Mouse (Mus musculus) MEL (cell line): ENCODE measurements around the gene 4930568D16Rik. TPM values are rescaled to one million over a fixed set of nuclear protein-coding genes. Genes with fewer than 3 reads are reported as not detected.
A peak's percentile ranks its signal among the peaks of the same experiment; 100 is the strongest.

Experiments
- DNase-seq: peaks from one replicate; pipeline ENCODE4 v3.0.0; 2011; ENCODE audit warnings: low read depth, low spot score
- H3K27ac ChIP-seq: 2 replicates; pipeline ENCODE4 v1.5.1; 2012; ENCODE audit warnings: low read depth, mild to moderate bottlenecking, control low read depth, low read length, moderate library complexity; ENCODE audit not compliant: control insufficient read depth
- H3K27me3 ChIP-seq, 2 experiments: fragments of 150-350 bp in 1 of 2; sonication (generic) in 1 of 2; 2 replicates each; pipeline ENCODE4 v1.6.1; 2012; ENCODE audit warnings: low read length in 2 of 2, mild to moderate bottlenecking in 2 of 2, improper control_type of control experiment in 1 of 2, moderate library complexity in 1 of 2; ENCODE audit not compliant: insufficient read depth in 2 of 2, control insufficient read depth in 1 of 2
- H3K36me3 ChIP-seq, 2 experiments: 2 replicates each; pipeline ENCODE4 v1.6.1; 2012 to 2014; ENCODE audit warnings: low read length in 2 of 2, improper control_type of control experiment in 1 of 2, inconsistent platforms in 1 of 2, mild to moderate bottlenecking in 1 of 2; ENCODE audit not compliant: insufficient read depth in 2 of 2, control insufficient read depth in 1 of 2
- H3K4me1 ChIP-seq, 2 experiments: fragments of 150-350 bp in 1 of 2; sonication (generic) in 1 of 2; 2 replicates each; pipeline ENCODE4 v1.6.1; 2012; ENCODE audit warnings: low read length in 2 of 2, improper control_type of control experiment in 1 of 2, mild to moderate bottlenecking in 1 of 2; ENCODE audit not compliant: insufficient read depth in 2 of 2, control insufficient read depth in 1 of 2
- H3K4me3 ChIP-seq, 2 experiments: fragments of 150-350 bp in 1 of 2; sonication (generic) in 1 of 2; 2 replicates each; pipeline ENCODE4 v1.5.1; 2012; ENCODE audit warnings: low read depth in 2 of 2, low read length in 2 of 2, mild to moderate bottlenecking in 2 of 2, moderate library complexity in 2 of 2, control low read depth in 1 of 2, improper control_type of control experiment in 1 of 2; ENCODE audit not compliant: control insufficient read depth in 1 of 2, insufficient read depth in 1 of 2
- H3K79me2 ChIP-seq: 2 replicates; pipeline ENCODE4 v1.6.1; 2012; ENCODE audit warnings: mild to moderate bottlenecking, low read length, moderate library complexity; ENCODE audit not compliant: control insufficient read depth, poor library complexity, insufficient read depth
- H3K9ac ChIP-seq: 2 replicates; pipeline ENCODE4 v1.6.1; 2012; ENCODE audit warnings: low read depth, mild to moderate bottlenecking, control low read depth, low read length, moderate library complexity; ENCODE audit not compliant: control insufficient read depth, poor library complexity, severe bottlenecking
- H3K9me3 ChIP-seq: fragments of 150-350 bp; sonication (generic); replicated peaks from 2 replicates; pipeline ENCODE4 v1.6.1; 2012; ENCODE audit warnings: mild to moderate bottlenecking, low read length, improper control_type of control experiment, moderate library complexity; ENCODE audit not compliant: insufficient read depth
- E2F4 ChIP-seq: IDR thresholded peaks from 2 replicates; pipeline ENCODE4 v1.6.1; 2011; ENCODE audit warnings: low read depth, low read length, improper control_type of control experiment, borderline replicate concordance
- EP300 ChIP-seq, 2 experiments: IDR thresholded peaks; 2 replicates each; pipeline ENCODE4 v1.6.1; 2011; ENCODE audit warnings: improper control_type of control experiment in 2 of 2, low read length in 2 of 2, low read depth in 1 of 2, mild to moderate bottlenecking in 1 of 2
- ETS1 ChIP-seq: IDR thresholded peaks from 2 replicates; pipeline ENCODE4 v1.6.1; 2012; ENCODE audit warnings: low read depth, mild to moderate bottlenecking, inconsistent platforms, low read length, improper control_type of control experiment, moderate library complexity
- GABPA ChIP-seq: IDR thresholded peaks from 2 replicates; pipeline ENCODE4 v1.6.1; 2012; ENCODE audit warnings: low read depth, mild to moderate bottlenecking, inconsistent platforms, low read length, improper control_type of control experiment, moderate library complexity
- GATA1 ChIP-seq: IDR thresholded peaks from 2 replicates; pipeline ENCODE4 v1.6.1; 2011; ENCODE audit warnings: low read depth, low read length, improper control_type of control experiment
- MAFK ChIP-seq: IDR thresholded peaks from 2 replicates; pipeline ENCODE4 v1.6.1; 2011; ENCODE audit warnings: low read depth, mild to moderate bottlenecking, low read length, improper control_type of control experiment, borderline replicate concordance
- MAZ ChIP-seq: IDR thresholded peaks from 2 replicates; pipeline ENCODE4 v1.6.1; 2012; ENCODE audit warnings: low read depth, mild to moderate bottlenecking, inconsistent platforms, low read length, improper control_type of control experiment
- MXI1 ChIP-seq: IDR thresholded peaks from 2 replicates; pipeline ENCODE4 v1.6.1; 2011; ENCODE audit warnings: mild to moderate bottlenecking, low read depth, low read length, improper control_type of control experiment
- NELFE ChIP-seq: IDR thresholded peaks from 2 replicates; pipeline ENCODE4 v1.6.1; 2011; ENCODE audit warnings: low read depth, low read length, improper control_type of control experiment
- NRF1 ChIP-seq: IDR thresholded peaks from 2 replicates; pipeline ENCODE4 v1.6.1; 2014; ENCODE audit warnings: low read depth, mild to moderate bottlenecking, inconsistent platforms, low read length, improper control_type of control experiment, moderate library complexity; ENCODE audit not compliant: poor library complexity, insufficient read depth, severe bottlenecking
- POLR2AphosphoS5 ChIP-seq: IDR thresholded peaks from 2 replicates; pipeline ENCODE4 v1.6.1; 2012; ENCODE audit warnings: low read depth, borderline replicate concordance, mild to moderate bottlenecking, inconsistent platforms, low read length, moderate library complexity, mixed read lengths
- RCOR1 ChIP-seq: IDR thresholded peaks from 2 replicates; pipeline ENCODE4 v1.6.1; 2012; ENCODE audit warnings: low read depth, mild to moderate bottlenecking, inconsistent platforms, low read length, improper control_type of control experiment
- SMC3 ChIP-seq: IDR thresholded peaks from 2 replicates; pipeline ENCODE4 v1.6.1; 2011; ENCODE audit warnings: low read depth, low read length, improper control_type of control experiment
- TAL1 ChIP-seq: IDR thresholded peaks from 2 replicates; pipeline ENCODE4 v1.6.1; 2012; ENCODE audit warnings: mild to moderate bottlenecking, inconsistent platforms, low read length, moderate library complexity, mixed read lengths
- TBP ChIP-seq: IDR thresholded peaks from 2 replicates; pipeline ENCODE4 v1.8.0; 2011; ENCODE audit warnings: low read depth, low read length, improper control_type of control experiment
- TCF12 ChIP-seq: IDR thresholded peaks from 2 replicates; pipeline ENCODE4 v1.6.1; 2014; ENCODE audit warnings: low read depth, mild to moderate bottlenecking, inconsistent platforms, low read length, improper control_type of control experiment, moderate library complexity
- UBTF ChIP-seq: IDR thresholded peaks from 2 replicates; pipeline ENCODE4 v1.6.1; 2012; ENCODE audit warnings: low read depth, mild to moderate bottlenecking, inconsistent platforms, low read length, improper control_type of control experiment, moderate library complexity, borderline replicate concordance; ENCODE audit not compliant: insufficient read depth
- ZKSCAN1 ChIP-seq: IDR thresholded peaks from 2 replicates; pipeline ENCODE4 v1.6.1; 2012; ENCODE audit warnings: low read depth, mild to moderate bottlenecking, inconsistent platforms, low read length, improper control_type of control experiment, moderate library complexity
- polyA plus RNA-seq, 2 experiments: library from polyadenylated mRNA; stranded (reverse) in 1 of 2; unstranded in 1 of 2; fragments of >175 nt in 1 of 2; fragments of >200 nt in 1 of 2; gene quantifications; 2 replicates each; pipeline versions ENCODE4 v1.2.1 to v1.2.4; 2012; ENCODE audit warnings: low replicate concordance in 2 of 2, low read depth in 1 of 2; ENCODE audit not compliant: insufficient read length in 2 of 2, insufficient read depth in 1 of 2, missing spikeins in 1 of 2
- total RNA-seq: library from RNA; depleted of rRNA; stranded (reverse); fragments of 300-350 nt; gene quantifications from 2 replicates; pipeline ENCODE4 v1.2.3, GENCODE M21; 2012

4930568D16Rik gene
- total and polyA plus RNA-seq, 3 experiments: not detected

GRCm38 (mm10) chr2:35331205-35331604, 36.3 kb downstream of the 4930568D16Rik start:
- Histone ChIP-seq H3K9me3 (no peaks in the 10 kb centered on the region), H3K27ac (no peak overlapping the region)

DNA sequence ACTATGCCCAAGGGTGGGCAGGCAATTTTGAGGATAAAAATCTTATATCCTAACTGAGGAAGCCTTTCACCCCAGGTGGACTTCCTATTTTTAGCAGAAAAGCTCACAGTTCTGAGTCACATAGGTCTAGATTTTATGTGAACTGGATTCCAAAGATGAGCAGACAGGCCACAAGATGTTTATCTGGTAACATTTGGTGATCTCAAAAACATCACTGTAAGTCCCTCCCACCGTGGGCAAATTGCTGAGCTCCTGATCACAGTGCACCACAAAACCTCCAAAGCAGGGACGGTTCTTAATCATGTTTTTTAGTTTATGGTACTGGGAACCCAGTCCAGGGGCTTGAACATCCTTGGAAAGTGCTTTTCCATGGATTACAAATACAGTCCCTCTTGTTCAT, 38.5 kb downstream of the 4930568D16Rik start:
- H3K79me2 ChIP-seq: peaks cover 4% of the 10 kb centered on the region; the same call in 1 of the 2 replicates
- H3K27me3 ChIP-seq: no peaks in the 10 kb centered on the region
- H3K27ac ChIP-seq: peak overlapping the region; percentile 55; the same call in 1 of the 2 replicates
- H3K9me3 ChIP-seq: no peaks in the 10 kb centered on the region
- H3K4me1 ChIP-seq: peaks cover 27 to 38% of the 10 kb centered on the region in 2 experiments
- no peak for TF ChIP-seq POLR2AphosphoS5
- TF ChIP-seq TCF12: 0 out of 2 replicates have a peak, but pooled peaks have one; percentile 4
- 0 out of 2 replicates have a peak, but pooled peaks have one; percentile 8 for TF ChIP-seq MXI1
- no peak for TF ChIP-seq MAZ
- no peak for TF ChIP-seq E2F4
- H3K9ac ChIP-seq: no peak overlapping the region
- no peak for DNase-seq
- H3K36me3 ChIP-seq: peaks cover 0 to 58% of the 10 kb centered on the region in 2 experiments; a peak in 2 of 4 replicates
- no peak overlapping the region for H3K4me3 ChIP-seq

More at GRCm38 (mm10) chr2:35331205-35331604, 36.3 kb downstream of the 4930568D16Rik start:
- H3K9ac ChIP-seq: no peak overlapping the region
- no peak for TF ChIP-seq GATA1
- no peak for TF ChIP-seq ZKSCAN1
- TF ChIP-seq NELFE: no peak
- no peak for TF ChIP-seq TAL1
- TF ChIP-seq UBTF: no peak
- TF ChIP-seq POLR2AphosphoS5: no peak
- TF ChIP-seq TCF12: no peak
- TF ChIP-seq RCOR1: no peak
- no peak for DNase-seq
- peaks cover 29 to 45% of the 10 kb centered on the region in 2 experiments for H3K4me1 ChIP-seq
- H3K4me3 ChIP-seq: no peak overlapping the region
- H3K79me2 ChIP-seq: peaks cover 6% of the 10 kb centered on the region
- no peaks in the 10 kb centered on the region for H3K27me3 ChIP-seq
- peaks cover 0 to 69% of the 10 kb centered on the region in 2 experiments; a peak in 2 of 4 replicates for H3K36me3 ChIP-seq

GRCm38 (mm10) chr2:35328064-35328792, 39.3 kb downstream of the 4930568D16Rik start:
- peak overlapping the region; percentile 75 for H3K27ac ChIP-seq

More at GRCm38 (mm10) chr2:35328064-35328792, 39.3 kb downstream of the 4930568D16Rik start:
- TF ChIP-seq GATA1 (0 out of 2 replicates have a peak, but pooled peaks have one; percentile 5), EP300 (IDR thresholded peaks at IDR 0.05; ENCODE audit: low read depth in 1 of 2, low read length in 2 of 2) (no peak), MAFK (no peak), TBP (0 out of 2 replicates have a peak, but pooled peaks have one; percentile 5), GABPA (no peak), MAZ (no peak), NRF1 (no peak), TAL1 (no peak), SMC3 (no peak), ETS1 (no peak)
- DNase-seq: no peak
- peak overlapping the region; percentile 50 to 69 for H3K4me3 ChIP-seq
- no peaks in the 10 kb centered on the region for H3K27me3 ChIP-seq
- H3K9me3 ChIP-seq: no peaks in the 10 kb centered on the region
- peaks cover 4% of the 10 kb centered on the region; the same call in 1 of the 2 replicates for H3K79me2 ChIP-seq
- peaks cover 23 to 38% of the 10 kb centered on the region in 2 experiments for H3K4me1 ChIP-seq
- peak overlapping the region; percentile 53 for H3K9ac ChIP-seq
- H3K36me3 ChIP-seq: peaks cover 0 to 54% of the 10 kb centered on the region in 2 experiments; a peak in 2 of 4 replicates
